Mouse (Mus musculus): ENCODE measurements around the gene Foxa1. TPM values are rescaled to one million over a fixed set of nuclear protein-coding genes. Genes with fewer than 3 reads are reported as not detected.

Foxa1 gene
- polyA plus RNA-seq, 1 experiment from 2014 or later: not detected

DNA sequence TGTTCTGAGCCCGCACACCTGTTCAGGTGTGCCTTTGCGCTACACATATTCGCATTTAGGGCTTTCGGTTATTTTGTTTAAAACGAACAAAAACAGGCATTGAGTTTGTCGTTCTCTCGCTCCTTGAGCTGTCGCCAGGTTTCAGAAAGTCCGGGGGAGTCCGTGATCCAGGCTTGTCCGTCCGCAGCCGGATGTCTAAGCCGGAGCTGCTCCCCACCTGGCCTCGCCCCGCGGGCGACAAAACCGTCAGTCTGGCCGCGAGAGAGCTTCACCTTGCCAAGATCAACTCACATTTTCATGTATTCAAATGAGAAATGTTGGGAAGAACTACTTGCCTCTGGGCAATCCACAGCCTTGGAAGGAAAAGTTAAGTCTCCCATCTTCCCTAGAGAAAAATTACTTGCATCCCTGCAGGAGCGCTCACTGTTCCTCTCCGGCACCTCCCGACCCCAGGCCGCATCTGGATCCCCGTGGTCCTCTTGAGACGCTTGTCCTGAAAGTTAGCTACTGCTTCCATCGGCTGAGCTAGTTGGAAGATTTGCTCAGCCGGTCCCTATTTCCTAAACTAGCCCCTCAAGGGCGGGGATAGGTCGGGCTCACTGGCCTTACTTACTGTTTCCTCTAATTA, 3.6 kb upstream of the Foxa1 start:
- no peak for ATAC-seq (ENCODE audit: insufficient number of reproducible peaks, low FRiP score, low TSS enrichment, low read depth)
- Histone ChIP-seq H3K27ac (replicated peaks; ENCODE audit: low read depth, low read length) (no peak overlapping the region), H3K9ac (ENCODE audit: low read length) (no peak overlapping the region), H3K4me1 (ENCODE audit: control insufficient read depth, insufficient read depth, low read length) (peaks cover 6% of the 10 kb centered on the region), H3K36me3 (ENCODE audit: control insufficient read depth, insufficient read depth, low read length) (no peaks in the 10 kb centered on the region), H3K4me3 (ENCODE audit: low read depth, low read length) (no peak overlapping the region), H3K4me2 (ENCODE audit: low read depth, severe bottlenecking) (no peak overlapping the region), H3K9me3 (ENCODE audit: control insufficient read depth, low read length) (no peaks in the 10 kb centered on the region), H3K27me3 (ENCODE audit: control insufficient read depth, insufficient read depth, low read length) (peaks cover 93% of the 10 kb centered on the region)
- WGBS: 1% methylated on average over 31 of the region's 31 CpGs
- DNase-seq (ENCODE audit: low spot score): peak; percentile 54

- no peaks in the 10 kb centered on the region for H3K36me3 ChIP-seq (ENCODE audit: control insufficient read depth, insufficient read depth, low read length)
- H3K9ac ChIP-seq (ENCODE audit: low read length): no peak overlapping the region
- peak; percentile 49 for DNase-seq (ENCODE audit: low spot score)
- peaks cover 91% of the 10 kb centered on the region for H3K27me3 ChIP-seq (ENCODE audit: control insufficient read depth, insufficient read depth, low read length)
- no peak for ATAC-seq (ENCODE audit: insufficient number of reproducible peaks, low FRiP score, low TSS enrichment, low read depth)
- no peak overlapping the region for H3K4me2 ChIP-seq (ENCODE audit: low read depth, severe bottlenecking)
- H3K9me3 ChIP-seq (ENCODE audit: control insufficient read depth, low read length): no peaks in the 10 kb centered on the region
- no peak overlapping the region for H3K27ac ChIP-seq (replicated peaks; ENCODE audit: low read depth, low read length)
- no peak overlapping the region for H3K4me3 ChIP-seq (ENCODE audit: low read depth, low read length)
- H3K4me1 ChIP-seq (ENCODE audit: control insufficient read depth, insufficient read depth, low read length): peaks cover 6% of the 10 kb centered on the region
- WGBS: 1% methylated on average over 15 of the region's 15 CpGs
These were observed 3.0 kb upstream of the Foxa1 start for GRCm38 (mm10) chr12:57549667-57550160.

DNA sequence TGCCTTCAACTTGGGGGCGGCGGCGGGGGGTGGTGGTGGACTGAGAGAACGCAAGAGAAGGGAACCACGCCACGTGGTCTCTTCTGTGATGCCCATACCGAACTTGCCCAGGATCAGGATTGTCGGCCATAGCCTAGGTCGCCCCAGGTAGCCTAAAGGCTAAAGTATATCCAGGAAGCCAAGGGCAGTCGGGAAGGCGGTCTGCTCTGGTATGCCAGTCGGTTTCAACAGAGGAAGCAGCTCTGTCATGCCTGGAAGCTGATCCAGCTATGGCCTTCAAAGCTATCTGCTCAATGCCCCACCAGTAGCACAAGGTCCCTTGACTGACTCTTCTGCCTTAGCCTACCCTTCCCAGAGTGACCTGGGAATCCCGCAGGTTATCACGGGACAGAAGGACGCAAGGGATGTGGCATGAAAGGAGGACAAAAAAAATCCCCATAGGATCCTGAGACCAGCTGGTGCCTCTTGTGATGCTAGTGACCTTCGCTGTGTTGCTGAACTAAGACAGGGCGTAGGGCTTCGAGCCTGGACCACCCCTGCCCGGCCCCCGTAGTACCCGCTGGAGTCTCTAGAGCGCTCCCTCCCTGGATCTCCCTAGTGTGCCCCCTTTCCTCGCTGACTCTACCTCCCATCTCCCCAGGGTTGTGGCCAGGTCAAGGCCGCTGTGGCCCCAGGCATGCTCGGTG, 2.4 kb upstream of the Foxa1 start:
- DNase-seq (ENCODE audit: low spot score): peak; percentile 50
- Histone ChIP-seq H3K36me3 (ENCODE audit: control insufficient read depth, insufficient read depth, low read length) (no peaks in the 10 kb centered on the region), H3K27ac (replicated peaks; ENCODE audit: low read depth, low read length) (no peak overlapping the region), H3K9me3 (ENCODE audit: control insufficient read depth, low read length) (no peaks in the 10 kb centered on the region), H3K4me1 (ENCODE audit: control insufficient read depth, insufficient read depth, low read length) (peaks cover 6% of the 10 kb centered on the region), H3K27me3 (ENCODE audit: control insufficient read depth, insufficient read depth, low read length) (peaks cover 88% of the 10 kb centered on the region), H3K4me2 (ENCODE audit: low read depth, severe bottlenecking) (no peak overlapping the region), H3K4me3 (ENCODE audit: low read depth, low read length) (no peak overlapping the region), H3K9ac (ENCODE audit: low read length) (no peak overlapping the region)
- WGBS: 2% methylated on average over 25 of the region's 25 CpGs
- ATAC-seq (ENCODE audit: insufficient number of reproducible peaks, low FRiP score, low TSS enrichment, low read depth): no peak

DNA sequence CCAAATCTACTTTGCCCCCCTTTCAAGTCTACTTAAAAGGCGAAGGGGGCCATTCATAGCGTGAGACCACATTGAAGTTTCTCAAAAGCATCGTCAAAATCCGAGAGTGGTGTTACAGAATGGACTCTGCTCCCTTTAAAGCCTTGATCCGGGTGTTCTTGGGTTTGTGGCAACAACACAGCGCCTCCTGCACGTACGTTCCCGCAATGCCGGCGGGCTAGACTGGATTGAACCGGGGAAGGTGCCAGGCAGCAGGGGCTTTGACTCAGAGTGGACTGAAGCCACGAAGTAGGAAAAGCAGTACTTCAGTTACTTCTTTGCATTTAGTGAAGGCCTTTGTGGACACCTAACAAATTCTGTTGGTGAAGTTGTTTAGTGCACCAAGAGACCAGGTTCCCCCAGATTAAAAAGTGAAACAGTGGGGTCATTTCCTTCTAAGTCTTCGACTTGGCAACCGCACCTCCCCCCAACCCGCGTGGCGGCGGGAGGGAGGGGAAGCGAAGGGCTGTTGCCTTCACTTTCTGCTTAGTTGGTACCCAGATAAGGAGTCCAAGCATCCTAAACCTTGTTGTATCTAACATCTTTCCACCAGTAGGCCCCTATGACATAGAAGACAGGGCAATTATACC, 1.8 kb upstream of the Foxa1 start:
- peaks cover 6% of the 10 kb centered on the region for H3K4me1 ChIP-seq (ENCODE audit: control insufficient read depth, insufficient read depth, low read length)
- DNase-seq (ENCODE audit: low spot score) (peak; percentile 69), ATAC-seq (ENCODE audit: insufficient number of reproducible peaks, low FRiP score, low TSS enrichment, low read depth) (no peak)
- H3K4me2 ChIP-seq (ENCODE audit: low read depth, severe bottlenecking): no peak overlapping the region
- no peak overlapping the region for H3K4me3 ChIP-seq (ENCODE audit: low read depth, low read length)
- peaks cover 85% of the 10 kb centered on the region for H3K27me3 ChIP-seq (ENCODE audit: control insufficient read depth, insufficient read depth, low read length)
- under 1% methylated on average over 20 of the region's 20 CpGs for WGBS
- H3K27ac ChIP-seq (replicated peaks; ENCODE audit: low read depth, low read length): no peak overlapping the region
- H3K9me3 ChIP-seq (ENCODE audit: control insufficient read depth, low read length): no peaks in the 10 kb centered on the region
- no peaks in the 10 kb centered on the region for H3K36me3 ChIP-seq (ENCODE audit: control insufficient read depth, insufficient read depth, low read length)
- H3K9ac ChIP-seq (ENCODE audit: low read length): no peak overlapping the region

DNA sequence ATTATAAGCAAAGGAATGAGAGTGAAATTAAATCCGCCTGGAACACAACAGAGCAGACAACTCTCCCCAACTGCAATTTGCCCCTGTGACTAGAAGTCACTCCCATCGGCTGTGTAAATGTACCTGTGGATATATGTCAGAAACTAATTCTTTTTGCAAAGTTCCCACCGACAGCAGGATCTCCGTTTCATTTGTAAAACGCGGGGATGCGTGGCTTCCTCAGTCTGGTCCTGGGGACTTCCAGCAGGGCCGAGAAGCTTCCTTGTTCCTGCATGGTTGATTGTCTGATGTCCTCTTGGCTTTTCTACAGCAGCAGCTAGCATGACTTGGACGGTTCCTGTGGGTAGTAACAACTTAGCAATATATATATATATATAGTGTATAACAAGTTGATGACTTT, 1.2 kb upstream of the Foxa1 start:
- ATAC-seq (ENCODE audit: insufficient number of reproducible peaks, low FRiP score, low TSS enrichment, low read depth) (no peak), DNase-seq (ENCODE audit: low spot score) (peak; percentile 47)
- no peak overlapping the region for H3K9ac ChIP-seq (ENCODE audit: low read length)
- H3K27me3 ChIP-seq (ENCODE audit: control insufficient read depth, insufficient read depth, low read length): peaks cover 85% of the 10 kb centered on the region
- H3K36me3 ChIP-seq (ENCODE audit: control insufficient read depth, insufficient read depth, low read length): no peaks in the 10 kb centered on the region
- WGBS: 2% methylated on average over 9 of the region's 9 CpGs
- H3K4me1 ChIP-seq (ENCODE audit: control insufficient read depth, insufficient read depth, low read length): peaks cover 8% of the 10 kb centered on the region
- no peak overlapping the region for H3K27ac ChIP-seq (replicated peaks; ENCODE audit: low read depth, low read length)
- no peak overlapping the region for H3K4me2 ChIP-seq (ENCODE audit: low read depth, severe bottlenecking)
- H3K9me3 ChIP-seq (ENCODE audit: control insufficient read depth, low read length): no peaks in the 10 kb centered on the region
- H3K4me3 ChIP-seq (ENCODE audit: low read depth, low read length): no peak overlapping the region

DNA sequence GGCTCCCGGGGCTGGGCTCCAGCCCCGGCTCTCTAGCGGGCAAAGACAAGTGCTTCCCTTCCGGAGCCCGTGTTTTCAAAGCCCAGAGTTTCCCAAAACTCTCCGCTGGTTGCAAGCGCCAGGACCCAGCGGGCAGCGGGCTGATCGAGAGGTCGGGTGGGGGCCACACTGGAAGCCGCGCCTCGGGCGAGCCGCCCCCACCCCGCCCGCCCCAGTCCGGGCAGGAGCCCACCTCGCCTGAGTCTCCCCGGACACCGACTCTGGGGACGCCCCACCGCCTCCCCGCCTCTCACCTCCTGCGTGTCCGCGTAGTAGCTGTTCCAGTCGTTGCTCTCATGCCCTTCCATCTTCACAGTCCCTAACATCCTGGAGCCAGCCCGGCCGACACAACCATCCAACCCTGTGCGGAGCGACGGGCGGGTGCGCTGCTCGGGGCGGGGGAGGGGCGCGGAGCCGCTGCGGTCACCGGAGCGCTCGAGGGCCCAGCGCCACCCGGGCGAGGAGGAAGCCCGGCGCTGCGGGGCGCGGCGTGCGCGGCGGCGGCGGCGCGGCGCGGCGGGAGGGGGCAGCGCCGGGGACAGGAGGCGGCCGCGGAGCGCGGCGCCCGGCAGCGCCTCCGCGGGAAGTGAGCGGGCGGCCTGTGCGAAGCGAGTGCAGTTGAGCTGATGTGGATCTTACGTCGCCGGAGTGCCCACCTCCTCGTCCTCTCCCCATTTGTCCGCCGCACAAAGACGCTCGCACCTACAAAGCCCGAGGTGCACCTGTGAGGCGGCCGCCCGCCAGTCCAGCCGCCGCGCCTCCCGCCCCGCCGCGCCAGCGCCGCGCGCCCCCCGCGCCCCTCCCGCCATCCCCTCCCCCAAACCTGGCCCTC, 1.1 kb downstream of the Foxa1 start:
- no peaks in the 10 kb centered on the region for H3K36me3 ChIP-seq (ENCODE audit: control insufficient read depth, insufficient read depth, low read length)
- peak overlapping the region; percentile 38 for H3K4me3 ChIP-seq (ENCODE audit: low read depth, low read length)
- H3K27me3 ChIP-seq (ENCODE audit: control insufficient read depth, insufficient read depth, low read length): peaks cover 82% of the 10 kb centered on the region
- WGBS: under 1% methylated on average over 89 of the region's 106 CpGs
- no peak overlapping the region for H3K9ac ChIP-seq (ENCODE audit: low read length)
- H3K4me1 ChIP-seq (ENCODE audit: control insufficient read depth, insufficient read depth, low read length): peaks cover 14% of the 10 kb centered on the region
- peak overlapping the region; percentile 95 for H3K4me2 ChIP-seq (ENCODE audit: low read depth, severe bottlenecking)
- DNase-seq (ENCODE audit: low spot score) (peak; percentile 68), ATAC-seq (ENCODE audit: insufficient number of reproducible peaks, low FRiP score, low TSS enrichment, low read depth) (0 out of 2 replicates have a peak, but pooled peaks have one; percentile 18)
- no peaks in the 10 kb centered on the region for H3K9me3 ChIP-seq (ENCODE audit: control insufficient read depth, low read length)
- H3K27ac ChIP-seq (replicated peaks; ENCODE audit: low read depth, low read length): no peak overlapping the region

- H3K4me1 ChIP-seq (ENCODE audit: control insufficient read depth, insufficient read depth, low read length): peaks cover 14% of the 10 kb centered on the region
- peak overlapping the region; percentile 95 for H3K4me2 ChIP-seq (ENCODE audit: low read depth, severe bottlenecking)
- WGBS: 2% methylated on average over 31 of the region's 31 CpGs
- no peaks in the 10 kb centered on the region for H3K36me3 ChIP-seq (ENCODE audit: control insufficient read depth, insufficient read depth, low read length)
- no peak overlapping the region for H3K9ac ChIP-seq (ENCODE audit: low read length)
- H3K9me3 ChIP-seq (ENCODE audit: control insufficient read depth, low read length): no peaks in the 10 kb centered on the region
- peak; percentile 84 for DNase-seq (ENCODE audit: low spot score)
- peaks cover 75% of the 10 kb centered on the region for H3K27me3 ChIP-seq (ENCODE audit: control insufficient read depth, insufficient read depth, low read length)
- no peak overlapping the region for H3K27ac ChIP-seq (replicated peaks; ENCODE audit: low read depth, low read length)
- 0 out of 2 replicates have a peak, but pooled peaks have one; percentile 17 for ATAC-seq (ENCODE audit: insufficient number of reproducible peaks, low FRiP score, low TSS enrichment, low read depth)
- peak overlapping the region; percentile 38 for H3K4me3 ChIP-seq (ENCODE audit: low read depth, low read length)
These were observed 1.9 kb downstream of the Foxa1 start for GRCm38 (mm10) chr12:57544641-57545370.
